Mouse (Mus musculus) liver, postnatal 0 days (tissue): ENCODE results near the gene Dnah7b.
"Not testable (repeated sequence)": the region's sequence is repeated elsewhere in the genome, so short reads cannot be mapped to it uniquely, and the experiment has no call there.

Experiments
- CTCF ChIP-seq: sonication (generic); IDR thresholded peaks from 2 replicates; pipeline ENCODE4 v1.5.1; 2016; ENCODE audit warnings: antibody characterized with exemption, low read depth
- EP300 ChIP-seq: IDR thresholded peaks from 2 replicates; pipeline ENCODE4 v1.6.1; 2016; ENCODE audit warnings: antibody characterized with exemption, low read depth, mild to moderate bottlenecking

- TF ChIP-seq CTCF, EP300: not testable (repeated sequence)
Measured at GRCm38 (mm10) chr1:46278911-46279565, 212.9 kb downstream of the Dnah7b start.
